Mouse (Mus musculus) neural tube, embryonic 12.5 days (tissue): ENCODE data around the gene Ass1. TPM values are rescaled to one million over a fixed set of nuclear protein-coding genes. Genes with fewer than 3 reads are reported as not detected.

ENCODE experiments used
- ATAC-seq: fragments of 200-750 bp; cut with Nextera tagmentation; 2 replicates; pipeline ENCODE4 v1.8.0; 2017; ENCODE audit warnings: low read depth, mild to moderate bottlenecking, moderate TSS enrichment, moderate library complexity; ENCODE audit not compliant: low FRiP score
- H3K27ac ChIP-seq: fragments of 300-500 bp; sonication (generic); 2 replicates; pipeline ENCODE4 v1.5.1; 2016
- H3K27me3 ChIP-seq: fragments of 300-500 bp; sonication (generic); replicated peaks from 2 replicates; pipeline ENCODE4 v1.6.1; 2016; ENCODE audit warnings: mild to moderate bottlenecking
- H3K36me3 ChIP-seq: fragments of 300-500 bp; sonication (generic); 2 replicates; pipeline ENCODE4 v1.6.1; 2016; ENCODE audit warnings: mild to moderate bottlenecking
- H3K4me1 ChIP-seq: fragments of 300-500 bp; sonication (generic); 2 replicates; pipeline ENCODE4 v1.6.1; 2016
- H3K4me2 ChIP-seq: fragments of 300-500 bp; sonication (generic); replicated peaks from 2 replicates; pipeline ENCODE4 v1.6.1; 2016; ENCODE audit warnings: mild to moderate bottlenecking
- H3K4me3 ChIP-seq: fragments of 300-500 bp; sonication (generic); 2 replicates; pipeline ENCODE4 v1.5.1; 2016
- H3K9ac ChIP-seq: fragments of 300-500 bp; sonication (generic); 2 replicates; pipeline ENCODE4 v1.6.1; 2016; ENCODE audit warnings: mild to moderate bottlenecking
- H3K9me3 ChIP-seq: fragments of 300-500 bp; sonication (generic); 2 replicates; pipeline ENCODE4 v1.6.1; 2016; ENCODE audit warnings: mild to moderate bottlenecking
- WGBS: fragments of 180-500 bp; shearing (Covaris S2); methylation state at CpG from one replicate; pipeline ENCODE4 v1.1.7; 2016; 5-methylcytosine and 5-hydroxymethylcytosine counted together
- polyA plus RNA-seq: library from polyadenylated mRNA; unstranded; fragments of >200 nt; fragmentation: Nextera tagmentation; extraction: Ambion mirVana; gene quantifications from 2 replicates; pipeline ENCODE4 v1.2.1, GENCODE M21; 2016

Gene Ass1
- polyA plus RNA-seq, 1 experiment from 2014 or later, result 33.0 TPM

DNA sequence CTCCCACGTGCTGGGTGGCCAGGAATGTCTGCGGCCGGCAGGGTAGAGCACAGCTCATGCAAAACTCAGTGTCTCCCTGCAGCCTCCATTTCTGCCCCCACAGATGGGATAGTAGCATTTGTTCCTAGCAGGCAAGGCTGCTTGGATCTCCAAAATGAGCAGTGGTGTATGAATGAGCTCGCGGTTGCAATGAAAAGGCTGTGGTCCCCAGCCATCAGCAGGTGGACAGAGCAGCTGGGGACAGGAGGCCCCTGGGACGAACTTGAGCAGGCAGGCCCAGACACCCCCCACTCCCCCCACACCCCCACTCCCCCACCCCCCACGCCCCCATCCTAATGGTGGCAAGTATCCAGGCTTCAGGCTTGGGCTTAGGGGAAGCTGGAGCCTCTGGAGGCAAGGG, 27.1 kb downstream of the Ass1 start:
- no peak overlapping the region for H3K4me3 ChIP-seq
- H3K27ac ChIP-seq, result no peak overlapping the region
- no peak for ATAC-seq
- H3K9me3 ChIP-seq, result no peaks in the 10 kb centered on the region
- peak overlapping the region; percentile 34; the same call in 1 of the 2 replicates for H3K4me2 ChIP-seq
- H3K36me3 ChIP-seq, result no peaks in the 10 kb centered on the region
- H3K9ac ChIP-seq, result 0 out of 2 replicates have a peak overlapping the region, but pooled peaks have one; percentile 26
- H3K27me3 ChIP-seq, result peaks cover 77% of the 10 kb centered on the region
- H3K4me1 ChIP-seq, result peaks cover 93% of the 10 kb centered on the region
- 24% methylated on average over 7 of the region's 7 CpGs for WGBS

DNA sequence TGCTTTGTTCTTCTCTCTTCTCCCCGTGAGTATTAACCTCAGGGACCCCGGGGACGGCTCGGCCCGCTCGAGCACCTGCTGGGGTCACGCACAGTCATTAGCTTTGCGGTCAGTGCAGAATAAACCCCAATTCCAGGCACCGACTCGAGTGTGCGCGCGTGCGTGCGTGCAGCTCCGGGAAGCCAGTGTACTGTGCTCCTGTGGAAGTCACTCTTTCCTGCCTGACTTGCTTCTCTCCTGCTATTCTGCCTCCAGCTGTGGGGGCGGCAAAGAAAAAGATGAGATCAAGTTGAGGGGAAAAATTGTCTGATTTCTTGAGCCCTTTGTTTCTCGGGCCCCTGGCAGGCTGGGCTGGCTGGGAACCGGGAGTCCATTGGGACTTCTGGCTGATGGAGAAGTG, 27.6 kb downstream of the Ass1 start:
- Histone ChIP-seq H3K36me3 (no peaks in the 10 kb centered on the region), H3K4me1 (peaks cover 93% of the 10 kb centered on the region), H3K4me2 (peak overlapping the region; percentile 34), H3K27ac (no peak overlapping the region), H3K27me3 (peaks cover 77% of the 10 kb centered on the region), H3K9ac (0 out of 2 replicates have a peak overlapping the region, but pooled peaks have one; percentile 26), H3K9me3 (no peaks in the 10 kb centered on the region), H3K4me3 (no peak overlapping the region)
- 33% methylated on average over 19 of the region's 19 CpGs for WGBS
- ATAC-seq, result no peak

DNA sequence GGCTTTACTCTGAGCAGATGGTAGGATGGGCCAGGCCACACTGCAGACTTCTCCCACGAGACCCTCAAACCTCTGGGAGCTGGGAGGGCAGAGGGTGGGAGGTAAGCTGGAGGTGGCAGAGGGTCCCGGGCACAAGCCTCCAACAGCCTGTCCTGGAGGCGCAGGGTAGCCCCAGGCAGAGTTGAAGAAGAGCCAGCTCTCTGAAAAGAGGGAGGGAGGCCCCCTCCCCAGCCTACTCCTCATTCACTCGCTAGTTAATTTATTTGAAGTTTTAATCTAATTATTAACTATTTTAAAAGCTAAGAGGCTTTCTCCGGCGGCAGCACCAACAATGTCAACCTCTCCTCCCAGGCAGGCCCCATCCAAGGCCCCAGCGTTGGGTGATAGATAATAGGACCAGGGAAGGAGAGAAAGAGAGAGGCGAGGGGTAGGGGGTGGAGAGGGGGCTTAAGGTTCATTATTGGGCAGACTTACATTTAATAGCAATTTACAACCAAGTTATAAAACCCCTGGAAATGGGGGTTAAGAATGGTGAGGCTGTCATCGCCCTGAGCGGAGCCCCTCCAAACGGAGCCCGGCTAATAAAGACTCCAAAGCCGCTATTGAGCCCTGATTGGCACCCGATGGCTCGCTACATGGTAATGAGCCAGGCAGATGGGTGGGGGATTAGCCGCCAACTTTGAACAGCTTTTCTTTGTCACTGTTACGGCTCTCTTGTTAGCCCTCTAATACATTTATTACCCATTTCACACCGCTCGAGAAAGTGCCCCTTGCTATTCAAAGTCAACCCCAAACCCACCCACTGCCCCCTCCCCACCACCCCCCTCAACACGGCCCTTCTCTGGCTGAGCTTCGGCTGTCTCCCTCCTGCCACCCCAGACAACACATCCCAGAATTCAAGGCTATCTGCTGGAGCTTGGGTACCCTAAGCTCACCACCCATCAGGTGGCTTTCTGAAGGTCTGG, 29.6 kb downstream of the Ass1 start:
- peak; percentile 46 for ATAC-seq
- Histone ChIP-seq H3K27ac (no peak overlapping the region), H3K9me3 (no peaks in the 10 kb centered on the region), H3K4me1 (peaks cover 75% of the 10 kb centered on the region), H3K36me3 (no peaks in the 10 kb centered on the region), H3K4me2 (peak overlapping the region; percentile 36), H3K4me3 (no peak overlapping the region), H3K27me3 (peaks cover 79% of the 10 kb centered on the region), H3K9ac (no peak overlapping the region)
- WGBS, result 10% methylated on average over 21 of the region's 21 CpGs

- Histone ChIP-seq H3K9me3 (no peaks in the 10 kb centered on the region), H3K4me1 (peaks cover 74% of the 10 kb centered on the region), H3K4me3 (no peak overlapping the region), H3K9ac (no peak overlapping the region), H3K27ac (no peak overlapping the region), H3K4me2 (peak overlapping the region; percentile 36), H3K36me3 (no peaks in the 10 kb centered on the region), H3K27me3 (peaks cover 84% of the 10 kb centered on the region)
- ATAC-seq, result peak; percentile 65
- 19% methylated on average over 24 of the region's 24 CpGs for WGBS
Measured at GRCm38 (mm10) chr2:31500292-31501204, 30.5 kb downstream of the Ass1 start.

GRCm38 (mm10) chr2:31501448-31502130, 31.6 kb downstream of the Ass1 start:
- ATAC-seq, result no peak
- H3K4me3 ChIP-seq, result no peak overlapping the region
- H3K4me1 ChIP-seq, result peaks cover 64% of the 10 kb centered on the region
- H3K36me3 ChIP-seq, result no peaks in the 10 kb centered on the region
- WGBS, result 33% methylated on average over 20 of the region's 20 CpGs
- no peak overlapping the region for H3K9ac ChIP-seq
- H3K27me3 ChIP-seq, result peaks cover 90% of the 10 kb centered on the region
- no peak overlapping the region for H3K4me2 ChIP-seq
- no peaks in the 10 kb centered on the region for H3K9me3 ChIP-seq
- no peak overlapping the region for H3K27ac ChIP-seq

- Histone ChIP-seq H3K4me3 (no peak overlapping the region), H3K4me1 (peaks cover 51% of the 10 kb centered on the region), H3K27me3 (peaks cover 87% of the 10 kb centered on the region), H3K27ac (no peak overlapping the region), H3K4me2 (no peak overlapping the region), H3K9ac (no peak overlapping the region), H3K9me3 (no peaks in the 10 kb centered on the region), H3K36me3 (no peaks in the 10 kb centered on the region)
- WGBS, result 56% methylated on average over 15 of the region's 15 CpGs
- ATAC-seq, result no peak
Measured at GRCm38 (mm10) chr2:31502616-31503522, 32.9 kb downstream of the Ass1 start.

DNA sequence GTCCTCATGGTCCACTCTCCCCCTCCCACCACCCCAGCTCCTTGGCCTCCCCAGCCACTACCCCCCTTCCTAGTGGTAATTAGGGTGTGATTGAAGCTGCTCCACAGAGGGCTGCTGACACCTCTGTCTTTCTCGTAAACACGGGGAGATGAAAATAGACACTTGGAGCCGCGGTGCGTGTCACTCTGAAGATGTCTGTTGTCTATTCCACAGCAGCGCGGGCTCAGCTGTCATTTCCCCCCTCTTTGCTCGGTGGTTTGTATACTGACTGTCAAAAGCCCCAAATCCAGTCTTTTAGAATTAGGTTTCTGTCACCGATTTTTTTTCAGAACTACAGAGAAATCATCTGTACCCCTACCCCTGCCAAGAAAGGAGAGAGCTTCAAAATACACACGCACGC, 35.5 kb downstream of the Ass1 start:
- peaks cover 91% of the 10 kb centered on the region for H3K27me3 ChIP-seq
- H3K27ac ChIP-seq, result no peak overlapping the region
- 53% methylated on average over 11 of the region's 11 CpGs for WGBS

DNA sequence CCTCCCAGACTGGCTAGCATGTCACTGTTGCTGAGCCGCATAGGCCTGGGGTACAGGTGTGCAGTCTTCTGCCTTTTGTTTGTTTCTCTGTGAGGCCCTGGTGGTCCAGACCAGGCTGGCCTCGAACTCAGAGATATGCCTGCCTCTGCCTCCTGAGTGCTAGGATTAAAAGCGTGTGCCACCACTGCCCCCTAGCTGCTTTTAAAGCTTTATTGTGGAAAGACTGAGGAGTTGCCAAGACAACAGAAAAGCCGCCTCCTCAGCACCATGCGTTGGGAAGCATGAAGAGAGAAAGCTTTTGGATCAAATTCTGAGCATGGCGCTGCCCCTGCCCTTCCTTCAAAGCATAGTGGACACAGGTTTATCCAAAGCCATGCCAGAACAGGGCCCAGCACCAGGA, 38.8 kb downstream of the Ass1 start:
- ATAC-seq, result no peak
- H3K27me3 ChIP-seq, result peaks cover 89% of the 10 kb centered on the region
- 97% methylated on average over 6 of the region's 6 CpGs for WGBS

More for the DNA sequence above, 35.5 kb downstream of the Ass1 start:
- Histone ChIP-seq H3K9ac (no peak overlapping the region), H3K9me3 (no peaks in the 10 kb centered on the region), H3K36me3 (no peaks in the 10 kb centered on the region), H3K4me1 (peaks cover 25% of the 10 kb centered on the region), H3K4me3 (no peak overlapping the region), H3K4me2 (no peak overlapping the region)
- ATAC-seq, result no peak

GRCm38 (mm10) chr2:31511316-31511715, 41.3 kb downstream of the Ass1 start:
- no peak overlapping the region for H3K9ac ChIP-seq
- H3K4me2 ChIP-seq, result no peak overlapping the region
- ATAC-seq, result no peak
- no peak overlapping the region for H3K27ac ChIP-seq
- H3K4me3 ChIP-seq, result no peak overlapping the region
- peaks cover 10% of the 10 kb centered on the region; the same call in 1 of the 2 replicates for H3K9me3 ChIP-seq
- no peaks in the 10 kb centered on the region; the same call in 1 of the 2 replicates for H3K4me1 ChIP-seq
- peaks cover 73% of the 10 kb centered on the region for H3K27me3 ChIP-seq
- H3K36me3 ChIP-seq, result 0 out of 2 replicates have a peak, but pooled peaks cover 3% of the 10 kb centered on the region
- WGBS, result 84% methylated on average over 6 of the region's 6 CpGs

More for the DNA sequence above, 38.8 kb downstream of the Ass1 start:
- H3K9ac ChIP-seq, result no peak overlapping the region
- H3K36me3 ChIP-seq, result no peaks in the 10 kb centered on the region
- no peak overlapping the region for H3K4me3 ChIP-seq
- no peaks in the 10 kb centered on the region for H3K9me3 ChIP-seq
- no peak overlapping the region for H3K4me2 ChIP-seq
- H3K4me1 ChIP-seq, result peaks cover 10% of the 10 kb centered on the region
- H3K27ac ChIP-seq, result no peak overlapping the region

GRCm38 (mm10) chr2:31516557-31516956, 46.5 kb downstream of the Ass1 start:
- whole genome bisulfite sequencing, result 83% methylated on average over 12 of the region's 12 CpGs
- Histone ChIP-seq H3K36me3 (0 out of 2 replicates have a peak, but pooled peaks cover 3% of the 10 kb centered on the region), H3K9me3 (peaks cover 10% of the 10 kb centered on the region; the same call in 1 of the 2 replicates), H3K4me1 (no peaks in the 10 kb centered on the region; the same call in 1 of the 2 replicates), H3K27ac (no peak overlapping the region), H3K4me3 (no peak overlapping the region), H3K27me3 (peaks cover 34% of the 10 kb centered on the region), H3K4me2 (no peak overlapping the region), H3K9ac (no peak overlapping the region)
- no peak for ATAC-seq
